Mouse (Mus musculus): ENCODE results near the gene Rngtt.

DNA sequence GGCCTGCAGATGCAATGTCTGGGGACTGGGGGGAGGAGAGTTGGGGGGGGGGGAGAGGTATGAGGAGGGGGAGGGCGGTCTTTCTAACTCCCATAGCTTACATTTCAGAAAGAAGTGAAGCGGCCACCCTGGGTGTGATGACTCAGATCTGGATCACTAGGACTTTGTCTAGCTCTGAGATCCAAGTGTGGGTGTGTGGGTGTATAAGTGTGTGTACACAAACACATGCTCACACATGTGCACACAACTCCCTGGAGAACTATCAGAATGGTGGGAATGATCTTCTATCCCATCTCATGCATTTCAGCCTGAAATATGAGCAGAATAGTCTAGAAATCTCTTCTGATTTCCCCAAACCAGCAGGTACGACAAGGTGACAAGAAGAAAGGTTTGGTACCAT, 213.7 kb downstream of the Rngtt start:
- TF ChIP-seq CTCF (IDR thresholded peaks at IDR 0.05; ENCODE audit: borderline replicate concordance, insufficient read depth, low read depth, low read length): no peak
- no peak for TF ChIP-seq POLR2A (IDR thresholded peaks at IDR 0.05; ENCODE audit: borderline replicate concordance, insufficient read depth, low read length)

Measured in cerebellum, adult 2 months (tissue).